Mouse (Mus musculus): ENCODE results near the gene Eif4a1. TPM values are rescaled to one million over a fixed set of nuclear protein-coding genes. Genes with fewer than 3 reads are reported as not detected.

Eif4a1 gene
- total RNA-seq, 1 experiment: 1,948 TPM

DNA sequence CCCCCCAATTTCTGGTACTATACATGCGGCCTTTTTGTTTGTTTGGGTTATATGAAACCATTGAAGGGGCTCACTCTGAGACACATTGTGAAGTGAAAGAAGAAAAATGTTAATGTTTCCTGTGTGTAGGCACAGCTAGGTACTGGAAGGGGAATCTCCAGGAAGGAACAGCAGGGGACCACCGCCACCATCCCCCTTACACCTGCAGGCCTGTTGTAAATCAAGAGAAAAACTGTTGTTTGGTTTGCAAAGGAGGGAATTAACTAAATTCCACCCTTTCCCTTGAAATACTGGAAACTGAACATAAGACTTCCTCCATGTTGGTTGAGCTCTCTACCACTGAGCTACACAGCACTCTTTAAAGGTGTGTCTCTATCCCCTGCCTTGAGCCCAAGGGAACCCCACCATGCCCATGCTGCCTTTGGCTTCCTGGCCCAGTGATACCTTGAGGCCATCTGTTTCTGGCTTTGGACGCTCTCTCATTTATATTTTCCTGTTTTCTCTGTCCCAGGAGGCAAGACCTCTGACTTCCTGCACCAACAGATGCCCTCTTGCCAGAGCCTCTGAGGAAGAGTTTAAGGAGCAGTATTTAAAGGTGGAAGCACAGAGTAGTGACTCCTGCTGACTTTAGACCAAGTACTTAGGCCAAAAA lies 36.5 kb upstream of the Eif4a1 start:
- H3K9me3 ChIP-seq (ENCODE audit: control insufficient read depth, insufficient read depth, low read depth, low read length): no peaks in the 10 kb centered on the region
- in situ Hi-C loops (cut with MboI; ENCODE audit: low sequenced_read_pairs in 2 of 2, unreplicated experiment in 2 of 2): no loop called here
- no peak overlapping the region for H3K4me3 ChIP-seq (ENCODE audit: insufficient read depth in 1 of 2, low read depth in 1 of 2, low read length in 2 of 2, poor library complexity in 1 of 2, severe bottlenecking in 1 of 2)
- H3K9ac ChIP-seq (ENCODE audit: insufficient read depth, low read depth, low read length, poor library complexity, severe bottlenecking): peak overlapping the region; percentile 63
- H3K27ac ChIP-seq (ENCODE audit: insufficient read depth, low read depth, low read length, poor library complexity, severe bottlenecking): peak overlapping the region; percentile 98
- H3K36me3 ChIP-seq (ENCODE audit: control insufficient read depth, insufficient read depth, low read length, poor library complexity, severe bottlenecking): no peaks in the 10 kb centered on the region
- DNase-seq (ENCODE audit: low read depth, low spot score): no peak
- peaks cover 20 to 26% of the 10 kb centered on the region in 2 experiments for H3K4me1 ChIP-seq (ENCODE audit: control insufficient read depth in 2 of 2, insufficient read depth in 2 of 2, low read length in 2 of 2, poor library complexity in 1 of 2)
- TF ChIP-seq ZC3H11A (IDR thresholded peaks at IDR 0.05; ENCODE audit: borderline replicate concordance, low read depth, low read length) (no peak), MAFK (IDR thresholded peaks at IDR 0.05; ENCODE audit: insufficient read depth, low read depth, low read length) (no peak), CHD2 (IDR thresholded peaks at IDR 0.05; ENCODE audit: low read depth, low read length) (no peak)

DNA sequence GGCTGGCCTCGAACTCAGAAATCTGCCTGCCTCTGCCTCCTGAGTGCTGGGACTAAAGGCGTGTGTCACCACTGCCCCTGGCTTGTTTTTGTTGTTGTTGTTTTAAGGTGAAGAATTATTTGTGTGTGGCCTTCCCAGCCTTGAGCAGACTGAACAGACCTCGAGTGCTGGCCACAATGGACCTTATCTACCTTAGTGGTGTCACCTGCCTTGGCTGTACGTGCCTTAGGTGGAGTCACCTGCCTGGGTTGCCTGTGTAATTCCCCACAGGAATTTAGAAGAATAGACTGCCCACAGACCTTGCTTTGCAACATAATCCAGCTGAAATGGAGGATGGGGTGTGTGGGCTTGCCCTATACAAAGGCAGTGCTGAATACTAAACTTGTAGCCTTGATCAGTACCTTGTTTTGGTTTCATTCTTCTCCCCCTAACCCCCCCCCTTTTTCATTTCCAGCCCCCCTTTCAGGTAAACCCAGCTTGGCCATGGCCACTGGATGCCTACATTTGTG lies 35.7 kb upstream of the Eif4a1 start:
- no peak overlapping the region for H3K4me3 ChIP-seq (ENCODE audit: insufficient read depth in 1 of 2, low read depth in 1 of 2, low read length in 2 of 2, poor library complexity in 1 of 2, severe bottlenecking in 1 of 2)
- in situ Hi-C loops (cut with MboI; ENCODE audit: low sequenced_read_pairs in 2 of 2, unreplicated experiment in 2 of 2): no loop called here
- no peaks in the 10 kb centered on the region for H3K9me3 ChIP-seq (ENCODE audit: control insufficient read depth, insufficient read depth, low read depth, low read length)
- H3K27ac ChIP-seq (ENCODE audit: insufficient read depth, low read depth, low read length, poor library complexity, severe bottlenecking): peak overlapping the region; percentile 98
- TF ChIP-seq CHD2 (IDR thresholded peaks at IDR 0.05; ENCODE audit: low read depth, low read length) (no peak), HCFC1 (IDR thresholded peaks at IDR 0.05; ENCODE audit: borderline replicate concordance, insufficient read depth, low read length) (no peak), ZNF384 (IDR thresholded peaks at IDR 0.05; ENCODE audit: low read depth, low read length) (no peak), ZC3H11A (IDR thresholded peaks at IDR 0.05; ENCODE audit: borderline replicate concordance, low read depth, low read length) (no peak), MAFK (IDR thresholded peaks at IDR 0.05; ENCODE audit: insufficient read depth, low read depth, low read length) (no peak)
- DNase-seq (ENCODE audit: low read depth, low spot score): no peak
- peaks cover 18 to 26% of the 10 kb centered on the region in 2 experiments for H3K4me1 ChIP-seq (ENCODE audit: control insufficient read depth in 2 of 2, insufficient read depth in 2 of 2, low read length in 2 of 2, poor library complexity in 1 of 2)
- peak overlapping the region; percentile 49; the same call in 1 of the 2 replicates for H3K9ac ChIP-seq (ENCODE audit: insufficient read depth, low read depth, low read length, poor library complexity, severe bottlenecking)
- H3K36me3 ChIP-seq (ENCODE audit: control insufficient read depth, insufficient read depth, low read length, poor library complexity, severe bottlenecking): no peaks in the 10 kb centered on the region

DNA sequence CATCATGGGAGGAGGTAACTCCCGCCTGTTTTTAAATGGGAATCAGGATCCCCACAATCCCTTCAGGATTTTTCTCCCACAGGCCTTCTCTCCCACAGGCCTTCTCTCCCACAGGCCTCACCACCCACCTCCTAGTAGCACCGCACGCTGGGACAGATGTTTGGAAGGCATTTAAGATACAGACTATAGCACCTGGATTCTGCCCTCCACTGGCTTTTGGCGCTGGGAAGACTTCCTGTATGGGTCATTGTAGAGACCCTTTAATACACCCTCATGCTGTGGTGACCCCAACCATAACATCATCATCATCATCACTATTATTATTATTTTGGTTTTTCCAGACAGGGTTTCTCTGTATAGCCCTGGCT lies 35.2 kb upstream of the Eif4a1 start:
- in situ Hi-C loops (cut with MboI; ENCODE audit: low sequenced_read_pairs in 2 of 2, unreplicated experiment in 2 of 2): no loop called here
- Histone ChIP-seq H3K4me1 (ENCODE audit: control insufficient read depth in 2 of 2, insufficient read depth in 2 of 2, low read length in 2 of 2, poor library complexity in 1 of 2) (peaks cover 18 to 26% of the 10 kb centered on the region in 2 experiments), H3K9ac (ENCODE audit: insufficient read depth, low read depth, low read length, poor library complexity, severe bottlenecking) (peak overlapping the region; percentile 48; the same call in 1 of the 2 replicates), H3K36me3 (ENCODE audit: control insufficient read depth, insufficient read depth, low read length, poor library complexity, severe bottlenecking) (no peaks in the 10 kb centered on the region), H3K9me3 (ENCODE audit: control insufficient read depth, insufficient read depth, low read depth, low read length) (no peaks in the 10 kb centered on the region), H3K27ac (ENCODE audit: insufficient read depth, low read depth, low read length, poor library complexity, severe bottlenecking) (peak overlapping the region; percentile 98), H3K4me3 (ENCODE audit: insufficient read depth in 1 of 2, low read depth in 1 of 2, low read length in 2 of 2, poor library complexity in 1 of 2, severe bottlenecking in 1 of 2) (no peak overlapping the region)
- TF ChIP-seq CHD2 (IDR thresholded peaks at IDR 0.05; ENCODE audit: low read depth, low read length): no peak
- TF ChIP-seq HCFC1 (IDR thresholded peaks at IDR 0.05; ENCODE audit: borderline replicate concordance, insufficient read depth, low read length): no peak
- TF ChIP-seq MAFK (IDR thresholded peaks at IDR 0.05; ENCODE audit: insufficient read depth, low read depth, low read length): no peak
- TF ChIP-seq ZNF384 (IDR thresholded peaks at IDR 0.05; ENCODE audit: low read depth, low read length): no peak
- no peak for TF ChIP-seq ZC3H11A (IDR thresholded peaks at IDR 0.05; ENCODE audit: borderline replicate concordance, low read depth, low read length)
- DNase-seq (ENCODE audit: low read depth, low spot score): no peak

DNA sequence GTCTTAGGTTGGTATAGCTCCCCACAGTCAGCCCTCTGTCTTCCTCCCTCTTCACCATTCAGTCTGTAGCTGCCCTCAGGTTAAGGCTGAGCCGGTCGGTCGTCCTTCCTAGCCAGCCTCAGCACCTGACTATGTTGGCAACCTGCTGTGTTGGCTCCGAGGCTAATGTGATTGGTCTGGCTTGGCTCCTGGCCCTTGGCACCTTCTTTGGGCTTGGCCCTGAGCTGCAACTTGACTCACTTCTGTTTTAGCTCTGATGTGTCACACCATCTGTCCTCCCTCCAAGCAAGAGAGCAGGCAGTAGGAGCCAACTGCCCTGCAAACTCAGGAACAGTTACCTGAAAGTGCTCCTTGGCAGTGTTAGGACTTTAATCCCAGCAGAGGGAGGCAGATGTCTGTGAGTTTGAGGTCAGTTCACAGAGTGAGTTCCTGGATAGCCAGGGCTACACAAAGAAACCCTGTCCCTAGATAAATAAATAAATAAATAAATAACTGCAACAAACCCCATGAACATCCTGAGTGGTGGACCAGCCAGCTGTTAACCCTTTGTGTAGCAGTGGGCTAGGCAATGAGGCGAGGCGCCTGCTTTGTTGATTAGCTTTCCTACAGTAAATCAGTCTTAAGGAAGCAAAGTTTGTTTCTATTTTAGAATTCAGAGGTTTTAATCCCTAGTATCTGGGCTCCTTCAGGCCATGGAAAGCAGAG lies 34.7 kb upstream of the Eif4a1 start:
- no peak for TF ChIP-seq ZC3H11A (IDR thresholded peaks at IDR 0.05; ENCODE audit: borderline replicate concordance, low read depth, low read length)
- no peak for TF ChIP-seq ZNF384 (IDR thresholded peaks at IDR 0.05; ENCODE audit: low read depth, low read length)
- no peak for TF ChIP-seq MAFK (IDR thresholded peaks at IDR 0.05; ENCODE audit: insufficient read depth, low read depth, low read length)
- H3K27ac ChIP-seq (ENCODE audit: insufficient read depth, low read depth, low read length, poor library complexity, severe bottlenecking): peak overlapping the region; percentile 98
- DNase-seq (ENCODE audit: low read depth, low spot score): no peak
- H3K36me3 ChIP-seq (ENCODE audit: control insufficient read depth, insufficient read depth, low read length, poor library complexity, severe bottlenecking): no peaks in the 10 kb centered on the region
- H3K4me3 ChIP-seq (ENCODE audit: insufficient read depth in 1 of 2, low read depth in 1 of 2, low read length in 2 of 2, poor library complexity in 1 of 2, severe bottlenecking in 1 of 2): peak overlapping the region in 1 of 2 experiments; percentile 22; a peak in 2 of 4 replicates
- H3K9ac ChIP-seq (ENCODE audit: insufficient read depth, low read depth, low read length, poor library complexity, severe bottlenecking): peak overlapping the region; percentile 48
- peaks cover 20 to 29% of the 10 kb centered on the region in 2 experiments for H3K4me1 ChIP-seq (ENCODE audit: control insufficient read depth in 2 of 2, insufficient read depth in 2 of 2, low read length in 2 of 2, poor library complexity in 1 of 2)
- in situ Hi-C loops (cut with MboI; ENCODE audit: low sequenced_read_pairs in 2 of 2, unreplicated experiment in 2 of 2): no loop called here
- H3K9me3 ChIP-seq (ENCODE audit: control insufficient read depth, insufficient read depth, low read depth, low read length): no peaks in the 10 kb centered on the region

Data from ES-E14 (cell line).